ENCODE assay signal across 21 mouse cellular contexts in the genomic region with DNA sequence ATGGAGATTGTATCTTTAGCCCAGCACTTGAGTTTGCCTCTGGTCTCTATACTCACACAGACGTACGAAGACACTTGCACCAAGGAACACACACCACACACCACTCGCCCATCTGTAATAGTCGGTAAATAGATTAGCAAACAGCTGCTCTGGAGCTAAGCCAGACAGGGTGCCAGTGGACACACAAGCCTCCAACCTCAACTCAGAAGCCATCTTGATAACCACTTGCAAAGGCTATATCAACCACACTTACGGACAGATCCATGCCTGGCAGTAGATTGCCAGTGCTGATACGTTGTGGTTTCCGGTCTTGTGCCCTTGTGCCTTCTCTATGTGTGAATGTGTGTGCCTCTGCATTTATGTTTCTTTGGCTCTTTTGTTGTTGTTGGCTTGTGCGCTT. TPM values are rescaled to one million over a fixed set of nuclear protein-coding genes. Genes with fewer than 3 reads are reported as not detected.
A peak's percentile ranks its signal among the peaks of the same experiment; 100 is the strongest.
DNase-seq lines count a peak whose midpoint lies in the region; ATAC-seq and TF ChIP-seq lines count a peak whose summit lies in the region.
"Had no signal": no experiment of that assay in that cellular context is flagged by ENCODE, and none has a peak within 500 bp of the region (broad histone marks: within the 10 kb centered on the region; RNA-seq: fewer than 3 reads in every experiment).

No protein-coding gene starts in this region.

- H3K9me3 ChIP-seq in liver, embryonic 16.5 days (replicated peaks; ENCODE audit: control insufficient read depth, low read length), result no peaks in the 10 kb centered on the region
- H3K9me3 ChIP-seq in embryonic facial prominence, embryonic 10.5 days, result no peaks in the 10 kb centered on the region
- H3K9me3 ChIP-seq: limb, embryonic 10.5 days; stomach, embryonic 15.5 days had no signal

- no peak overlapping the region for H3K9ac ChIP-seq in liver, embryonic 16.5 days (ENCODE audit: low read depth, low read length)
- H3K9ac ChIP-seq: lung, embryonic 14.5 days; stomach, embryonic 15.5 days had no signal

- H3K4me3 ChIP-seq in gastrocnemius, adult 2 months, result no peak overlapping the region
- no peak overlapping the region for H3K4me3 ChIP-seq in liver, embryonic 16.5 days (ENCODE audit: low read depth, low read length)
- H3K4me3 ChIP-seq in embryonic facial prominence, embryonic 10.5 days, result no peak overlapping the region

- ATAC-seq in activated CD4-positive, CD25-positive, alpha-beta regulatory T cell, adult 4 months, result peak; percentile 57
- ATAC-seq in liver, embryonic 16.5 days (ENCODE audit: low read depth), result peak; percentile 58

- H3K27me3 ChIP-seq in liver, embryonic 16.5 days (ENCODE audit: control insufficient read depth, insufficient read depth, low read depth, low read length), result peaks cover 9% of the 10 kb centered on the region
- peaks cover 30% of the 10 kb centered on the region for H3K27me3 ChIP-seq in embryonic facial prominence, embryonic 10.5 days (replicated peaks; ENCODE audit: low read depth, poor library complexity, severe bottlenecking)
- H3K27me3 ChIP-seq: stomach, embryonic 15.5 days had no signal

- peak overlapping the region; percentile 83; the same call in 1 of the 2 replicates for H3K27ac ChIP-seq in gastrocnemius, adult 2 months
- no peak overlapping the region for H3K27ac ChIP-seq in liver, embryonic 16.5 days (ENCODE audit: low read length)
- H3K27ac ChIP-seq in embryonic facial prominence, embryonic 10.5 days (replicated peaks), result no peak overlapping the region
- H3K27ac ChIP-seq: hindbrain, postnatal 0 days; stomach, embryonic 15.5 days had no signal

- H3K36me3 ChIP-seq in liver, embryonic 16.5 days (ENCODE audit: control insufficient read depth, insufficient read depth), result no peaks in the 10 kb centered on the region
- no peaks in the 10 kb centered on the region for H3K36me3 ChIP-seq in embryonic facial prominence, embryonic 10.5 days (replicated peaks)
- H3K36me3 ChIP-seq: limb, embryonic 10.5 days; stomach, embryonic 15.5 days had no signal

- no peak for DNase-seq in gastrocnemius, adult 2 months
- no peak for DNase-seq in gastrocnemius, postnatal 14 days
- DNase-seq in 416B (ENCODE audit: low read depth), result peak; percentile 98
- no peak for DNase-seq in embryonic facial prominence, embryonic 10.5 days (ENCODE audit: low spot score)
- DNase-seq in lung, postnatal 25 days (ENCODE audit: low spot score), result no peak
- no peak for DNase-seq in embryo, embryonic 10 days (ENCODE audit: low spot score)
- DNase-seq: adrenal gland, postnatal 25 days; cerebellum, postnatal 10 days; heart, adult 18-20 months; kidney, adult 8-10 months; kidney, postnatal 4 days; lung, embryonic 14.5 days had no signal

- WGBS in liver, embryonic 16.5 days (ENCODE audit: insufficient replicate concordance), result 25% methylated on average over 8 of the region's 8 CpGs
- WGBS in embryonic facial prominence, embryonic 10.5 days, result 89% methylated on average over 8 of the region's 8 CpGs

- H3K4me1 ChIP-seq in liver, embryonic 16.5 days (ENCODE audit: control insufficient read depth, low read depth, low read length), result peaks cover 14% of the 10 kb centered on the region
- peaks cover 26% of the 10 kb centered on the region for H3K4me1 ChIP-seq in embryonic facial prominence, embryonic 10.5 days

- intact Hi-C loops in gastrocnemius, adult 2 months (cut with DNase I), result no loop called here
- intact Hi-C loops in gastrocnemius, postnatal 14 days (cut with DNase I; ENCODE audit: low total_unique reads), result no loop called here

- H3K4me2 ChIP-seq in liver, embryonic 16.5 days (ENCODE audit: low read depth, low read length), result no peak overlapping the region

- TF ChIP-seq CTCF in gastrocnemius, adult 2 months (IDR thresholded peaks at IDR 0.05), result no peak

RNA-seq across cellular contexts. Expression of gene Samd13, which starts 1.0 kb away (rescaled TPM):
- total RNA-seq in gastrocnemius, adult 2 months (2021), result 1 to 10 TPM in 1 of 2 experiments, under 1 TPM in 1; 0.59 to 2.2 TPM
- 1 to 10 TPM in 1 of 2 experiments, under 1 TPM in 1; 0.57 to 1.7 TPM for total RNA-seq in gastrocnemius, postnatal 14 days (2021)
- polyA plus RNA-seq in activated CD4-positive, CD25-positive, alpha-beta regulatory T cell, adult 4 months (2017; shearing (Covaris generic)), result under 1 TPM in 1 of 2 experiments, not detected in 1; 0.21 TPM
- polyA plus RNA-seq in liver, embryonic 16.5 days (2015; fragmentation: Nextera tagmentation; extraction: Ambion mirVana), result 0.25 and 0.37 TPM in 2 replicates
- 0.55 and 0.92 TPM in 2 replicates for polyA plus RNA-seq in embryonic facial prominence, embryonic 10.5 days (2016; fragmentation: Nextera tagmentation; extraction: Ambion mirVana)
- total RNA-seq: neutrophil, adult 5-6 weeks had no signal

RNA-seq across cellular contexts. Expression of gene 4930503B20Rik, which starts 35.3 kb away (rescaled TPM):
- total RNA-seq in gastrocnemius, adult 2 months (2021), result not detected
- total RNA-seq in gastrocnemius, postnatal 14 days (2021), result not detected
- not detected for polyA plus RNA-seq in activated CD4-positive, CD25-positive, alpha-beta regulatory T cell, adult 4 months (2017; shearing (Covaris generic))
- not detected in 2 replicates for polyA plus RNA-seq in liver, embryonic 16.5 days (2015; fragmentation: Nextera tagmentation; extraction: Ambion mirVana)
- polyA plus RNA-seq in embryonic facial prominence, embryonic 10.5 days (2016; fragmentation: Nextera tagmentation; extraction: Ambion mirVana), result not detected in 2 replicates
- total RNA-seq: heart, adult 18-20 months; heart, postnatal 25 days; hindbrain, postnatal 0 days; left cerebral cortex, adult 18-20 months had no signal
- polyA plus RNA-seq: embryonic facial prominence, embryonic 11.5 days; hindbrain, postnatal 0 days; limb, embryonic 10.5 days; lung, embryonic 14.5 days; stomach, embryonic 15.5 days had no signal
